Comparison of ENCODE assay signal across 9 mouse cellular contexts in the genomic region with DNA sequence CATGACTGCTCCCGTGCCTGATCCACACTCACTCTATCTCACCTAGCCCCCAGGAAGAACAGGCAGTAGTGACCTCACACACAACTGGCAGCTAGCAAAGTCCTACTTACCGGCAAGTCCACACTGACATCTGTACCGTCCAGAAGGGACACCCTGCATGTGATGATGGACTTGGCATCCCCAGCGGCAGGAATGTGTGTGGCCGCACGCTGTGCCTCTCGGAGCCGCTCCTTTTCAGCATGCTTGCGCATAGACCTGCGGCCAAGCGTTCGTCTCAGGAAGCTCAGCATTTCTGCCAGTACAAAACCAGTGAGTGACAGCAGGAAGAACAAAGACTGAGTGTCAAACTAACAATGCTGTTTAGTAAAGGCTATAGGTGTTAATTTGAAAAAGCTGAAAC. TPM values are rescaled to one million over a fixed set of nuclear protein-coding genes. Genes with fewer than 3 reads are reported as not detected.
DNase-seq lines count a peak whose midpoint lies in the region; ATAC-seq and TF ChIP-seq lines count a peak whose summit lies in the region.
"Had no signal": no experiment of that assay in that cellular context is flagged by ENCODE, and none has a peak within 500 bp of the region (broad histone marks: within the 10 kb centered on the region; RNA-seq: fewer than 3 reads in every experiment).

No protein-coding gene starts in this region.

- 32% methylated on average over 12 of the region's 12 CpGs for WGBS in heart, embryonic 15.5 days
- 45% methylated on average over 12 of the region's 12 CpGs for WGBS in liver, postnatal 0 days (ENCODE audit: insufficient replicate concordance)

- H3K36me3 ChIP-seq in heart, embryonic 15.5 days, result no peaks in the 10 kb centered on the region
- H3K36me3 ChIP-seq in liver, postnatal 0 days (replicated peaks; ENCODE audit: insufficient read depth, low read length), result no peaks in the 10 kb centered on the region
- H3K36me3 ChIP-seq: neural tube, embryonic 13.5 days had no signal

- DNase-seq in heart, adult 11 months, result peak; percentile 90
- DNase-seq in heart, postnatal 25 days (ENCODE audit: low spot score), result no peak
- DNase-seq in cerebellum, postnatal 14 days, result peak; percentile 31 to 43
- DNase-seq in liver, postnatal 0 days, result no peak
- no peak for DNase-seq in thymus, postnatal 36 days
- no peak for DNase-seq in adrenal gland, adult 2 months
- DNase-seq in left cerebral cortex, adult 18-20 months (ENCODE audit: low spot score in 2 of 2), result no peak

- TF ChIP-seq EP300 in liver, postnatal 0 days (IDR thresholded peaks at IDR 0.05; ENCODE audit: low read depth), result no peak

- peaks cover 13% of the 10 kb centered on the region for H3K4me1 ChIP-seq in heart, embryonic 15.5 days (replicated peaks)
- H3K4me1 ChIP-seq in liver, postnatal 0 days (ENCODE audit: insufficient read depth), result peaks cover 7% of the 10 kb centered on the region; the same call in 1 of the 2 replicates

- ATAC-seq in heart, embryonic 15.5 days (replicated peaks; ENCODE audit: insufficient number of reproducible peaks, insufficient read depth, low FRiP score, low read depth), result 0 out of 2 replicates have a peak, but pooled peaks have one; percentile 62
- ATAC-seq in liver, postnatal 0 days, result peak; percentile 26; the same call in 1 of the 2 replicates

- no peaks in the 10 kb centered on the region for H3K9me3 ChIP-seq in heart, embryonic 15.5 days (replicated peaks)
- H3K9me3 ChIP-seq in liver, postnatal 0 days (ENCODE audit: low read length), result no peaks in the 10 kb centered on the region
- H3K9me3 ChIP-seq: neural tube, embryonic 13.5 days had no signal

- TF ChIP-seq CTCF in liver, postnatal 0 days (IDR thresholded peaks at IDR 0.05; ENCODE audit: low read depth), result 0 out of 2 replicates have a peak, but pooled peaks have one; percentile 20

- peak overlapping the region; percentile 26 for H3K4me2 ChIP-seq in heart, embryonic 15.5 days
- H3K4me2 ChIP-seq in liver, postnatal 0 days (ENCODE audit: low read depth, low read length), result no peak overlapping the region
- H3K4me2 ChIP-seq: neural tube, embryonic 13.5 days had no signal

- H3K4me3 ChIP-seq in heart, embryonic 15.5 days, result no peak overlapping the region
- no peak overlapping the region for H3K4me3 ChIP-seq in liver, postnatal 0 days (ENCODE audit: low read depth, low read length)
- H3K4me3 ChIP-seq: neural tube, embryonic 13.5 days had no signal

- intact Hi-C loops in heart, postnatal 25 days (cut with DNase I), result no loop called here

- no peak overlapping the region for H3K9ac ChIP-seq in heart, embryonic 15.5 days
- no peak overlapping the region for H3K9ac ChIP-seq in liver, postnatal 0 days (replicated peaks)
- H3K9ac ChIP-seq: neural tube, embryonic 13.5 days had no signal

- no peaks in the 10 kb centered on the region for H3K27me3 ChIP-seq in heart, embryonic 15.5 days
- H3K27me3 ChIP-seq in liver, postnatal 0 days (ENCODE audit: insufficient read depth, low read length), result no peaks in the 10 kb centered on the region
- H3K27me3 ChIP-seq: neural tube, embryonic 13.5 days had no signal

- H3K27ac ChIP-seq in heart, embryonic 15.5 days, result 0 out of 2 replicates have a peak overlapping the region, but pooled peaks have one; percentile 3
- no peak overlapping the region for H3K27ac ChIP-seq in liver, postnatal 0 days (ENCODE audit: low read depth)
- H3K27ac ChIP-seq: neural tube, embryonic 13.5 days had no signal

RNA-seq across cellular contexts. Expression of gene Epb41l5, which starts 6.4 kb away (rescaled TPM):
- total RNA-seq in heart, postnatal 25 days (2021), result 1 to 10 TPM; 3.5 to 4.3 TPM
- polyA plus RNA-seq in heart, embryonic 15.5 days (2015; fragmentation: Nextera tagmentation; extraction: Ambion mirVana), result 9.5 and 14.4 TPM in 2 replicates
- polyA plus RNA-seq in liver, postnatal 0 days (2015; fragmentation: Nextera tagmentation; extraction: Ambion mirVana), result 25.5 and 27.4 TPM in 2 replicates
- total RNA-seq in adrenal gland, adult 2 months (2021), result 10 to 100 TPM; 10.0 to 12.3 TPM
- 1.8 and 2.7 TPM in 2 replicates for polyA plus RNA-seq in adrenal gland, adult 2 months (2012; rRNA removed)
- total RNA-seq in left cerebral cortex, adult 18-20 months (2021), result 1 to 10 TPM; 6.1 to 6.4 TPM

Comparison
In these comparisons a context has a peak if more than half of its experiments do, and no peak if none do; other contexts are left out.
1. DNase-seq: peak in heart, adult 11 months (single experiment) and cerebellum, postnatal 14 days (2 of 2); none in heart, postnatal 25 days (single experiment), liver, postnatal 0 days (single experiment), thymus, postnatal 36 days (0 of 2), adrenal gland, adult 2 months (single experiment) and left cerebral cortex, adult 18-20 months (0 of 2).